13 mouse cellular contexts compared by ENCODE assay signal in the genomic region with DNA sequence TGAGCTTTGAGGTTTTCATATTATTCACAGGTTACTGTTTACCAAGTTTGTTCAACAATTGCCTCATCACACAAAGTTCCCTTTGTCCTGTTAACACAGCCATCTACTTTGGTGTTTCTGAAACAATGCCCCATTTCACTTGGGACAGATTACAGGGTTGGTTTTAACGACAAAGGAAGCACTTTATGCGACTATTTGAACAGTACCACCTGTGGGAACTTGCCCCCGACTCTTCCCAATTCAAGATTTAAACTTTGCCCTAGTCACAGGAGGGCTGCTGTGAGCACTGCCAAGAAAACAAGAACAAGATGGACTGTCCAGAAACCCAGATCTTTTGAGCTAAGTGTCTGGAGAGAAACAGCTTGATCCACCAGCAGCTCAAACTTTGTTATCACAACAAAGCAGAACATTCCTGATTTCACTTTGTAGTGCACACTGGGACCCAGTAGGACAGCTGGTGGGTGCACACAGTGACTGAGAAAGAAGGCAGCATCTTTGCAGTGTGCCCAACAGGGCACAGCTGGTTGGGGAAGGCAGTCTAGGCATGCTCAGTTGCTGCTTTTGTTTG.
DNase-seq lines count a peak whose midpoint lies in the region; ATAC-seq and TF ChIP-seq lines count a peak whose summit lies in the region.
"Had no signal": no experiment of that assay in that cellular context is flagged by ENCODE, and none has a peak within 500 bp of the region (broad histone marks: within the 10 kb centered on the region; RNA-seq: fewer than 3 reads in every experiment).

No protein-coding gene starts in this region.

- peaks cover 4% of the 10 kb centered on the region; the same call in 1 of the 2 replicates for H3K4me1 ChIP-seq in heart, embryonic 10.5 days
- 0 out of 2 replicates have a peak, but pooled peaks cover 3% of the 10 kb centered on the region for H3K4me1 ChIP-seq in heart, embryonic 11.5 days (ENCODE audit: control insufficient read depth, insufficient read depth, low read length)
- peaks cover 4% of the 10 kb centered on the region; the same call in 1 of the 2 replicates for H3K4me1 ChIP-seq in stomach, embryonic 15.5 days
- H3K4me1 ChIP-seq in stomach, postnatal 0 days (replicated peaks; ENCODE audit: control insufficient read depth, insufficient read depth) = no peaks in the 10 kb centered on the region

- no peaks in the 10 kb centered on the region for H3K36me3 ChIP-seq in heart, embryonic 10.5 days
- no peaks in the 10 kb centered on the region for H3K36me3 ChIP-seq in heart, embryonic 11.5 days (ENCODE audit: control insufficient read depth, insufficient read depth, low read length)
- H3K36me3 ChIP-seq in stomach, embryonic 15.5 days = no peaks in the 10 kb centered on the region
- H3K36me3 ChIP-seq in stomach, postnatal 0 days (ENCODE audit: control insufficient read depth, insufficient read depth, low read length) = no peaks in the 10 kb centered on the region

- no peaks in the 10 kb centered on the region for H3K27me3 ChIP-seq in heart, embryonic 10.5 days (ENCODE audit: insufficient read depth, poor library complexity, severe bottlenecking)
- no peaks in the 10 kb centered on the region for H3K27me3 ChIP-seq in heart, embryonic 11.5 days (ENCODE audit: control insufficient read depth, insufficient read depth, low read length)
- no peaks in the 10 kb centered on the region for H3K27me3 ChIP-seq in stomach, embryonic 15.5 days (replicated peaks)
- no peaks in the 10 kb centered on the region for H3K27me3 ChIP-seq in stomach, postnatal 0 days (ENCODE audit: control insufficient read depth, insufficient read depth, low read length)

- H3K4me2 ChIP-seq in heart, embryonic 11.5 days = no peak overlapping the region
- no peak overlapping the region for H3K4me2 ChIP-seq in stomach, embryonic 15.5 days
- no peak overlapping the region for H3K4me2 ChIP-seq in stomach, postnatal 0 days (replicated peaks; ENCODE audit: low read depth)

- H3K9ac ChIP-seq in heart, embryonic 11.5 days (ENCODE audit: low read depth, low read length) = no peak overlapping the region
- H3K9ac ChIP-seq in stomach, embryonic 15.5 days = no peak overlapping the region
- no peak overlapping the region for H3K9ac ChIP-seq in stomach, postnatal 0 days (ENCODE audit: low read length)

- no peaks in the 10 kb centered on the region for H3K9me3 ChIP-seq in heart, embryonic 10.5 days
- no peaks in the 10 kb centered on the region for H3K9me3 ChIP-seq in heart, embryonic 11.5 days (replicated peaks; ENCODE audit: control insufficient read depth, low read length)
- H3K9me3 ChIP-seq in stomach, embryonic 15.5 days = no peaks in the 10 kb centered on the region
- no peaks in the 10 kb centered on the region for H3K9me3 ChIP-seq in stomach, postnatal 0 days (ENCODE audit: control insufficient read depth, low read length)

- DNase-seq in heart, embryonic 10.5 days (ENCODE audit: low spot score) = no peak
- DNase-seq in stomach, postnatal 0 days (ENCODE audit: low spot score) = no peak
- peak; percentile 26 for DNase-seq in hindlimb bud, embryonic 11.5 days (ENCODE audit: extremely low spot score, low read depth, low spot score)
- DNase-seq in testis, postnatal 14 days (ENCODE audit: low spot score) = peak; percentile 9
- DNase-seq in right cerebral cortex, postnatal 4 days = no peak
- DNase-seq in layer of hippocampus, postnatal 25 days (ENCODE audit: extremely low spot score in 1 of 2, low spot score in 1 of 2) = no peak
- DNase-seq: cerebellum, adult 9-10 months; thymus, adult 18-20 months had no signal

- TF ChIP-seq CTCF in stomach, postnatal 0 days (IDR thresholded peaks at IDR 0.05; ENCODE audit: low read depth) = no peak

- H3K27ac ChIP-seq in heart, embryonic 10.5 days = peak overlapping the region; percentile 44; the same call in 1 of the 2 replicates
- no peak overlapping the region for H3K27ac ChIP-seq in heart, embryonic 11.5 days (ENCODE audit: low read depth, low read length)
- 0 out of 2 replicates have a peak overlapping the region, but pooled peaks have one; percentile 16 for H3K27ac ChIP-seq in stomach, embryonic 15.5 days
- H3K27ac ChIP-seq in stomach, postnatal 0 days (replicated peaks) = no peak overlapping the region
- H3K27ac ChIP-seq: left cerebral cortex, adult 2 months had no signal

- ATAC-seq in heart, embryonic 11.5 days (replicated peaks; ENCODE audit: insufficient number of reproducible peaks, low FRiP score, low TSS enrichment) = no peak
- no peak for ATAC-seq in stomach, embryonic 15.5 days (ENCODE audit: insufficient read depth, low FRiP score, low read depth)
- ATAC-seq in stomach, postnatal 0 days (ENCODE audit: low FRiP score, low TSS enrichment) = no peak; the same call in 1 of the 2 replicates
- ATAC-seq: CD4-positive, CD25-positive, alpha-beta regulatory T cell, adult 4 months; midbrain, embryonic 16.5 days had no signal

- WGBS in heart, embryonic 10.5 days = 31% methylated on average over 3 of the region's 3 CpGs
- 22% methylated on average over 3 of the region's 3 CpGs for WGBS in heart, embryonic 11.5 days (ENCODE audit: insufficient replicate concordance)
- 8% methylated on average over 3 of the region's 3 CpGs for WGBS in stomach, embryonic 15.5 days
- WGBS in stomach, postnatal 0 days = 16% methylated on average over 3 of the region's 3 CpGs

- H3K4me3 ChIP-seq in heart, embryonic 10.5 days = no peak overlapping the region
- H3K4me3 ChIP-seq in heart, embryonic 11.5 days (ENCODE audit: low read depth, low read length) = no peak overlapping the region
- H3K4me3 ChIP-seq in stomach, embryonic 15.5 days (replicated peaks) = no peak overlapping the region
- no peak overlapping the region for H3K4me3 ChIP-seq in stomach, postnatal 0 days (ENCODE audit: low read depth, low read length)
- H3K4me3 ChIP-seq: left cerebral cortex, adult 2 months had no signal

- TF ChIP-seq EP300 in stomach, postnatal 0 days (optimal IDR thresholded peaks at IDR 0.05) = no peak

Comparison
In these comparisons a context has a peak if more than half of its experiments do, and no peak if none do; other contexts are left out.
1. H3K27ac ChIP-seq: peak in heart, embryonic 10.5 days (single experiment) and stomach, embryonic 15.5 days (single experiment); none in heart, embryonic 11.5 days (single experiment) and stomach, postnatal 0 days (single experiment).
2. DNase-seq: peak in hindlimb bud, embryonic 11.5 days (single experiment) and testis, postnatal 14 days (single experiment); none in heart, embryonic 10.5 days (single experiment), stomach, postnatal 0 days (single experiment), right cerebral cortex, postnatal 4 days (single experiment) and layer of hippocampus, postnatal 25 days (0 of 2).